Mouse (Mus musculus) testis, postnatal 14 days (tissue): ENCODE measurements at regions not wholly inside any gene's neighbourhood (a gene's known extent, or its start where the extent isn't known, plus 50 kb on each side); places are given as distances from the start of the nearest gene placed in this dataset.

Source experiments
- DNase-seq: peaks from one replicate; pipeline ENCODE4 v3.0.0; 2021; ENCODE audit warnings: low spot score

DNA sequence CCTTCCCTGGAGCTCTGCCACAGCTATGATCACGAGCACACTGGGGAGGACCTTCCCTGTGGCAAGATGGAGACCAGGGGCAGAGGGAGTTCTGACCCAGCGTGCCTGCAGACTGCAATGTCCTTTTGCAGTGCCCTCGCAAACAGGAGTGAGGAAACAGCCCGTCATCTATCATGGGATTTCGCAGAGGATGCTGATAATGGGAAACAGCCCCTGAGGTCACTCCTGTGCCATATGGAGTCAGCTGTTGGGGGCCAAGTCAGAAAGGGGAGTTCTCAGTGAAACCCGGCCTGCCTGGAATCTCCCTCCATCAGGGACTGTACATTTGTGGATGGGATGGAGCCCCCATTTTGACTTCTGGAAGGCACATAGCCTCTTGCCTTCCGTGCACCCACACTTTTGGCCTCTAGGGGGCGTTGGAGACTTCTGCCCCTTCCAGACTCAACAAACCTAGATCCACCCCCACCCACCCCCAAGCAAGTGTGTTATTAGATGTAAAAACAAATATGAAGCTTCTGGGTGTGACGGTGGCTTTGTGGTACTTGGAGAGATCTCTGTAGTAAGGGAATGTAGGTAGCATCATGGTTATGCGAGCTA, 98.1 kb downstream of the Kdr start:
- DNase-seq: no peak

- DNase-seq: no peak
These were observed 99.9 kb downstream of the Kdr start for GRCm38 (mm10) chr5:75878361-75878760.

DNA sequence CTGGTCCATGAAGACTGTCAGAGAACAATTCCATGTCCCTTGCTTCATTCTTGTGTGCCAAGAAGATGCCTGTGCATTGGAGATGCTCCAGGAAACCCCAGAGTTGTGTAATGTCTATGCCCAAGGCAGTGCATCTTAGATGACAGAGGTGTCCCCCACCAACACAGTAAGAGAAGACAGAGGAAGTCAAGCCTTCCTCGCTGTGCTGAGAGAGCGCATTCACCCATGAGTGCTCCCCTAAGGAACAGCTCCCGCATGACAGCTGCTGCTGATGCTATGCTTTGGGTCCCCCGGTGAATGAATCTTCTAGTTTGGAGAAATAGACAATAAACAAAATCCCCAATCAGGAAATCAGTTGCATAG, 100.7 kb downstream of the Kdr start:
- no peak for DNase-seq

DNA sequence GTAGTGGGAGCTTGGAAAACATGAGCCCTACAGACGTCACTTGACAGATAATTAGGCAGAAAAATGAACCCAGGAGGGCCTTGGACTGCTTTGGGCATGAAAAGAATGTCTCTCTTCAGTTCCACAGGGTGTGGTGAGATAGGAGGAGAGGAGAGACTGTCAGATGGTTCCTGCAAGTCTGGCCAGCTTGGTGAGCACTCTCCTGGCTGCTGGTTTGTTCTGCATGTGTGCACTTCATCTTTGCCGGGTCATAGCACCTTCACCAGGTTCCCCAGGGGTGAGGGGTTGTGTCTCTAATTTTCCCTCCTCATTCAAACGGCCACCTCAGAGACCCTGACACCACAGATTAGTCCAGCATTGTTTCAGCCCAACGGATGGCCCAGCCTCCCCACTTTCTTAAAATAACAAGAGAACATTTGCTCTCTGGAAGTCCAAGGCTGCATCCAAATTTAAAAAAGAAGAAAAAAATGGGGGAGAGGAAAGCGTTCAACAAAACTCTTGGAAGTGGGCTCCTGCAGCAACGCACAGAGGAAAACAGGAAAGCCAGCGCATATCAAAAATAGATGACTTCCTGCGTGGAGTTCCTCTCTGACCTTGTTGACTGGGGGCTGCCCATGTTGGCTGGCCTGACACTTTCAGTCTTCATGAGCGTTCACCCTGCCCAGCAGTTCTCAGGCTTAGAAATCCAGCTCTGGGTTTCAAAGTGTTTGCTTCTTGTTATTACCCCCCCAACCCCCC, 101.2 kb downstream of the Kdr start:
- no peak for DNase-seq

DNA sequence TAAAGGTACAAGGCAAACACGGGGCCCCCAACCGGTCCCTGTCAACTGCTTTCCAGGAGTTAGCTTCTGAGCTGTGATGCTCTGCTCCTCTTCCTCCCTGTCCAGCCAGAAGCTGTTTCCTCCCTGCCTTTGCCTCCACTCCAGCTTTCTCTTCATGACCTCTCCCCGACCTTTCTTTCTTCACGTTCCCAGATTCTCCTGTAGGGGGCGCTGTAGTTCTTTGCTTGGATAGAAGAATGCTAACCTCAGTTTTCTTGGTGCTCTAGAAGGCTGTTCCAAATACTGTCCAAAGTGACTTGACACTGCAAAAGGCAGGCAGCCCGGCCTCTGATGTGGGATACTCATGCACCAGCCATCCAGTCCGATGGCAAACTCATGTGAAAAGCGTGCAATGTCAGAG, 107.1 kb downstream of the Kdr start:
- peak; percentile 70 for DNase-seq

DNA sequence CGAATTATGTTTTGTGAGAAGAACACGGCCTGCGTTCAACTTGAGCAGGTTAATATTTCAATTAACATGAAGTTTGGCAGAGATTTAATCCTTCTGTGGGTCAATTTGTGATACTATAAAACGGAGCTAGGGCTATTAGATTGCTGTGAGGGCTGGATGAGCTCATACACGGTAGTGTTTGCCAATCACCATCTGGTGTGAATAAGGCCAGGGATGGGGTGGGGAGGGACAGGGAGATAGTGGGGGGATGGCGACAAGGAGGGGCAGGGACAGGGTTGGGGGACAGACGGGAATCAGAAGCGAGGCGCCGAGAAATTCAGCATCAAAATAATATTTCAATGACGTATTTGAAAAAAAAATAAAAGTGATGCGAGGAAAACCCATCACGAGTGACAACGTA, 107.6 kb downstream of the Kdr start:
- no peak for DNase-seq

- DNase-seq: no peak
These were observed 108.7 kb downstream of the Kdr start for GRCm38 (mm10) chr5:75869535-75869934.

DNA sequence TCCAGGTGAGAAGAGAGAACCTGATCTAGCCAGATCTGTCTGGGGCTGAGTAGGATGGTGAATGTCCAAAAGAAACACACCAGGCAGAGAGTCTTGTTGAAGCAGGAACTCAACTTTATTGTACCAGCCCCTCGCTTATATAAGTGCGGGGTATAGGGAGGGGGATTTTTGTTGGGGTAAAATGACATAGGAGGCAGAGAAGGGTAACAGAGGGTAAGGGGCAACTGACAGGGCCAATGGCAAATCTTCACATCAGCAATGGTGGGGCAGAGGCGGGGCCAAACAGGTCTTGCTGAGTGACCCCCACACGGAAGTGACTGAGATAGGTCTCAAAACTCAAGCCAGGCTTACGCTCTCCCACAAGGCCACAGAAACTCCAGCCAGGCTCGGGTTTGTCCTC, 113.2 kb downstream of the Kdr start:
- DNase-seq: no peak

DNA sequence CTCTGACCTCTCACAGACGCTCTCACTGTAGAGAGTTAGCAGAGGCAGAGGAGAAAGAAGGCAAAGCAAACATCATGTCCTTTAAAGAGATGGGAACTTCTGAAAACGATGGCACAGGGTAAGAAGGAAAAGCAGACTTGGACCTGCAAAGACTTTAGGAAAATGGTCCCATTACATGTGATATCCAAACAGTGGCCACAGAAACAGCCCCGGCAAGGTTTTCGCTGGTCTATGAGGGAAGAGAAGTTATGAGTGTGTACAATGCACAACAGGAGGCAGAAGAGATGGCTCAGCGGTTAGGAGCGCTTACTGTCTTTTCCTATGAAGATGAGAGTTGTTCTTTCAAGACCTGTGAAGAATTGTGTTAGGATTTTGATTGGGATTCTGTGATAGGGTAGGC, 114.9 kb downstream of the Kdr start:
- no peak for DNase-seq

DNA sequence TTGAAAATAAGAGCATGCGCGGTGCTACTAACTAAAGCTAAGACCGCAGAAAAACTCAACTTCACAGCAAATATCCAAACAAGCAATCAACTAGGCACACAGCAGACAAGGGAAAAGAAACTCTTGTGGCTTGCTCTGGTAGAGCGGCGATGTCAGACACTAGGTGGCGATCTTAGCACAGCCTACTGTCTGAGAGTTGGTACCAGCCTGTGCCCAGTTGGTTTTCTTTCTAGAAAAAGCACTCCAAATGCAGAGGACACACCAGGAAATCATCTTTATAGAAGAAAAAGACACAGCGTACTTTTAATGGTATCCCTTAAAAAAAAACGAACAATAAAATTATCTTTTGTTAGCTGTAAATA, 115.6 kb downstream of the Kdr start:
- DNase-seq: no peak

- no peak for DNase-seq
These were observed 116.2 kb downstream of the Kdr start for GRCm38 (mm10) chr5:75861916-75862629.

DNA sequence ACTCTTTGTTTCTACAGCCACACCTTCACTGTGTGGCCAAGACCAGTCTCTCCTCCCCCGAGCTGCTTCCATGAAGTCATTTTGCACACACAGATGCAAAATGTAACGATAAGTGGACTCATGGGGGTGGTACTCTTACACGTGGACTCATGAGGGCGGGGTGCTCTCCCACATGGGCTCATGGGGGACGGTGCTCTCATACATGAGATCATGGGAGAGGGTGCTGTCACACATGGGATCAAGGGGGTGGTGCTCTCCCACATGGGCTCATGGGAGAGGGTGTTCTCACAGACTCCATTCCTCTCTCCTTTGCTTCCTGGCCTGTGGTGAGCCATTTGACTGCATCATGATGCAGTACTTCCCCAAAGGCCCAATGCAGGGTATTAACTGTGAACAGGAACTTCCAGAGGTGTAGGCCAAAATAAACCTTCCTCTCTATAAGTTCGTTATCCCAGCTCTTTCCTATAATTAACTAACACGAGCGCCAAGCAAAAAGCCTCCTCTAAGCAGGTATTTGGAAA, 118.9 kb downstream of the Kdr start:
- no peak for DNase-seq

GRCm38 (mm10) chr5:75850855-75851254, 127.4 kb downstream of the Kdr start:
- DNase-seq: no peak

- DNase-seq: no peak
These were observed 130.3 kb downstream of the Kdr start for GRCm38 (mm10) chr5:75847966-75848365.

- DNase-seq: no peak
These were observed 130.9 kb downstream of the Kdr start for GRCm38 (mm10) chr5:75847341-75847740.

- DNase-seq: no peak
These were observed 132.2 kb downstream of the Kdr start for GRCm38 (mm10) chr5:75846016-75846415.

DNA sequence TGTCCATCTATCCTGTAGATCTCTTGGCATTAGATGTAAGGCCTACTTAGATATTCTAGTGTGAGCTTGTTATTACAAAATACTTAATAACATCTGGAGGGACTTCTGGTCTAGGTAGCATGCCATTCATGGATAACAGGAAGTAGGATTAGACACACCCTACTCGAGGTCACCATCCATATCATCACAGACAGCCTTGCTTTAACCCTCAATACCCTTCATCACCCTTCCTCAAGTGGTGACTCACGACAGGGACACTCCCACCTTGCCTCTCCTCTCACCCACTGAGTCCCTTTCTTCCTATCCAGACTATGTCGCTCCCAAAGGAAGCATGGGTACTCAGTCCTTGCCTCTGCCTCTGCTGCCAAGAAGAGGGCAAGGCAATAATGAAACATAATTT, 134.5 kb downstream of the Kdr start:
- DNase-seq: no peak

DNA sequence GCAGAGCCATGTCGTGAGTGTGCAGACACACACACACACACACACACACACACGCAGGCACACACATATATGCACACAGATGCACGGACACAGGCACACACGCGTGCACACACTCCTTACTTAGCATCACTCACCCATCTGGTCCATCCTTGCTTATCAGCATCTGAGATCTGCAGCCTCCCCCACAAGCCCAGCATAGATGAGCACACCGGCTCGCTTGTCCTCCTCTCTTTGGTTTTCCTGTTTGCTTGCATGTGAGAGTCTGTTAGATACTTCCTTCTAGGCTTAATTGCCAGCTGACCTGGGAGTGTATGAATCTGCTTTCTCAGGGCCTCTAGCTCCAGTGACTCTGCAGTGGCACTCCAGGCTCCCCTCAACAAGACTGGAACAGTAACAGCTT, 137.8 kb downstream of the Kdr start:
- no peak for DNase-seq

- peak; percentile 9 for DNase-seq
These were observed 142.7 kb downstream of the Kdr start for GRCm38 (mm10) chr5:75835556-75835961.

DNA sequence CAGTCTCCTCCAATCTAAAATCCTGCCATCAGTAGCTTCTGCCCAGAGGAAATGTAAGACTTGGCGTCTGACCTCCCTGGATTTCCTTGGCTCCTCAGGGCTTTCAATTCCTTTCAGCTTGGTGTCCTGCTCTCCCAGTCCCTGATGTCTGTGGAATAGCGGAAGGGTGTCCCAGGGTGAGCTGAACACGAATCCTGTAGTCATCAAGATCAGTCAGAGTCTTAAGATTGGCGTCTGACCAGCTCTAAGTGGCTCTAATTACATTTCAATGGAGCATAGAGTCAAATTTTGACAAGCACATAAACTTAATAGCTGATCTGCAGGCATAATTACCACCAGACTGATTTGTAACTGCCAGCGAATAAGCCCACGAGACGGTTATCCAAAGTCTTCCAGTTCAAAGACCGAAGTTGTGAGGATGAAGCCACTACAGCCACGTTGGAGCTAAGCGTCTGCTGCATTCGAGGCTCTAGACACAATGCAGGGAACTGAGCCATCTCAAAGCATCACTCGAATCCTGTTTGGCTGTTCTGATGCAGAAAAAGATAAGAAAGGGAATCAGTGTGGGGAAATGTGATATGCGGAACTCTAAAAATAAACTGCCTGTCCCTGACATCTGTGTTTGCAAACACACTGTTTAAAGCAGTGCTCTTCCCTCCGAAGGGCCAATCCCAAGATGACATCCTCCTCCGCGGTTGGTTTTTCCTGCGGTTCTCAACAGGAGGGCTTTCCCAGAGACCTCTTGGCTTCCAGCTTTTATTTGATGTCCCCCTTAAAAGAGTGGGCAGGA, 143.3 kb downstream of the Kdr start:
- no peak for DNase-seq

- DNase-seq: no peak
These were observed 145.9 kb downstream of the Kdr start for GRCm38 (mm10) chr5:75832341-75832740.

- no peak for DNase-seq
These were observed 148.2 kb downstream of the Kdr start for GRCm38 (mm10) chr5:75829850-75830625.
